Mouse (Mus musculus): ENCODE data around the gene Proser2. TPM values are rescaled to one million over a fixed set of nuclear protein-coding genes. Genes with fewer than 3 reads are reported as not detected.
"Not testable (repeated sequence)": the region's sequence is repeated elsewhere in the genome, so short reads cannot be mapped to it uniquely, and the experiment has no call there.

The Proser2 gene
- polyA plus RNA-seq, 1 experiment, result 1.0 TPM

GRCm38 (mm10) chr2:6100755-6101154 is 29.3 kb downstream of the Proser2 start:
- H3ac ChIP-seq (ENCODE audit: control insufficient read depth, insufficient read length, low read depth), result no peak overlapping the region
- H3K79me2 ChIP-seq (ENCODE audit: control insufficient read depth, insufficient read depth), result no peaks in the 10 kb centered on the region
- no peak overlapping the region for H3K4me3 ChIP-seq (ENCODE audit: insufficient read depth, poor library complexity, severe bottlenecking)
- TF ChIP-seq CEBPB (IDR thresholded peaks at IDR 0.05; ENCODE audit: low read depth) (no peak), MAX (IDR thresholded peaks at IDR 0.05) (no peak), MYOG (IDR thresholded peaks at IDR 0.05; ENCODE audit: control insufficient read depth, extremely low read depth, insufficient read length) (no peak), USF1 (IDR thresholded peaks at IDR 0.05; ENCODE audit: low read depth) (no peak), FOSL1 (IDR thresholded peaks at IDR 0.05; ENCODE audit: insufficient read depth, low read length, poor library complexity, severe bottlenecking) (no peak), MYOD1 (IDR thresholded peaks at IDR 0.05; ENCODE audit: control insufficient read depth, insufficient read length, low read depth) (no peak), CTCF (IDR thresholded peaks at IDR 0.05; ENCODE audit: control insufficient read depth, insufficient read depth, insufficient read length) (no peak)
- H3K79me3 ChIP-seq (ENCODE audit: low read depth), result no peaks in the 10 kb centered on the region
- H3K27me3 ChIP-seq (ENCODE audit: control insufficient read depth, insufficient read depth, insufficient read length), result no peaks in the 10 kb centered on the region
- no peaks in the 10 kb centered on the region for H3K36me3 ChIP-seq (ENCODE audit: control insufficient read depth, insufficient read depth)

GRCm38 (mm10) chr2:6100027-6100749 is 29.8 kb downstream of the Proser2 start:
- Histone ChIP-seq H3K79me2 (ENCODE audit: control insufficient read depth, insufficient read depth) (no peaks in the 10 kb centered on the region), H3K27me3 (ENCODE audit: control insufficient read depth, insufficient read depth, insufficient read length) (no peaks in the 10 kb centered on the region), H3ac (ENCODE audit: control insufficient read depth, insufficient read length, low read depth) (no peak overlapping the region), H3K4me3 (ENCODE audit: insufficient read depth, poor library complexity, severe bottlenecking) (no peak overlapping the region), H3K36me3 (ENCODE audit: control insufficient read depth, insufficient read depth) (no peaks in the 10 kb centered on the region), H3K79me3 (ENCODE audit: low read depth) (no peaks in the 10 kb centered on the region)
- TF ChIP-seq MYOD1 (IDR thresholded peaks at IDR 0.05; ENCODE audit: control insufficient read depth, insufficient read length, low read depth) (no peak), USF1 (IDR thresholded peaks at IDR 0.05; ENCODE audit: low read depth) (no peak), CTCF (IDR thresholded peaks at IDR 0.05; ENCODE audit: control insufficient read depth, insufficient read depth, insufficient read length) (no peak), MYOG (IDR thresholded peaks at IDR 0.05; ENCODE audit: control insufficient read depth, extremely low read depth, insufficient read length) (no peak), CEBPB (IDR thresholded peaks at IDR 0.05; ENCODE audit: low read depth) (no peak), MAX (IDR thresholded peaks at IDR 0.05) (no peak), FOSL1 (IDR thresholded peaks at IDR 0.05; ENCODE audit: insufficient read depth, low read length, poor library complexity, severe bottlenecking) (no peak)

GRCm38 (mm10) chr2:6099443-6099842 is 30.6 kb downstream of the Proser2 start:
- Histone ChIP-seq H3K27me3 (ENCODE audit: control insufficient read depth, insufficient read depth, insufficient read length) (no peaks in the 10 kb centered on the region), H3K4me3 (ENCODE audit: insufficient read depth, poor library complexity, severe bottlenecking) (no peak overlapping the region), H3K79me3 (ENCODE audit: low read depth) (no peaks in the 10 kb centered on the region), H3K36me3 (ENCODE audit: control insufficient read depth, insufficient read depth) (no peaks in the 10 kb centered on the region), H3K79me2 (ENCODE audit: control insufficient read depth, insufficient read depth) (no peaks in the 10 kb centered on the region), H3ac (ENCODE audit: control insufficient read depth, insufficient read length, low read depth) (no peak overlapping the region)
- TF ChIP-seq MYOG (IDR thresholded peaks at IDR 0.05; ENCODE audit: control insufficient read depth, extremely low read depth, insufficient read length), result no peak

GRCm38 (mm10) chr2:6098924-6099323 is 31.1 kb downstream of the Proser2 start:
- H3ac ChIP-seq (ENCODE audit: control insufficient read depth, insufficient read length, low read depth), result no peak overlapping the region
- H3K79me2 ChIP-seq (ENCODE audit: control insufficient read depth, insufficient read depth), result no peaks in the 10 kb centered on the region
- H3K4me3 ChIP-seq (ENCODE audit: insufficient read depth, poor library complexity, severe bottlenecking), result no peak overlapping the region
- no peaks in the 10 kb centered on the region for H3K27me3 ChIP-seq (ENCODE audit: control insufficient read depth, insufficient read depth, insufficient read length)
- no peaks in the 10 kb centered on the region for H3K79me3 ChIP-seq (ENCODE audit: low read depth)
- TF ChIP-seq MYOD1 (IDR thresholded peaks at IDR 0.05; ENCODE audit: control insufficient read depth, insufficient read length, low read depth), result no peak
- no peak for TF ChIP-seq USF1 (IDR thresholded peaks at IDR 0.05; ENCODE audit: low read depth)
- TF ChIP-seq MYOG (IDR thresholded peaks at IDR 0.05; ENCODE audit: control insufficient read depth, extremely low read depth, insufficient read length), result no peak
- TF ChIP-seq CTCF (IDR thresholded peaks at IDR 0.05; ENCODE audit: control insufficient read depth, insufficient read depth, insufficient read length), result no peak
- no peak for TF ChIP-seq CEBPB (IDR thresholded peaks at IDR 0.05; ENCODE audit: low read depth)
- no peaks in the 10 kb centered on the region for H3K36me3 ChIP-seq (ENCODE audit: control insufficient read depth, insufficient read depth)

GRCm38 (mm10) chr2:6097113-6097716 is 32.8 kb downstream of the Proser2 start:
- TF ChIP-seq CEBPB (IDR thresholded peaks at IDR 0.05; ENCODE audit: low read depth), result no peak
- no peak for TF ChIP-seq USF1 (IDR thresholded peaks at IDR 0.05; ENCODE audit: low read depth)
- TF ChIP-seq MYOD1 (IDR thresholded peaks at IDR 0.05; ENCODE audit: control insufficient read depth, insufficient read length, low read depth), result peak; percentile 37
- no peaks in the 10 kb centered on the region for H3K79me3 ChIP-seq (ENCODE audit: low read depth)
- H3ac ChIP-seq (ENCODE audit: control insufficient read depth, insufficient read length, low read depth), result no peak overlapping the region
- no peaks in the 10 kb centered on the region for H3K36me3 ChIP-seq (ENCODE audit: control insufficient read depth, insufficient read depth)
- no peak overlapping the region for H3K4me3 ChIP-seq (ENCODE audit: insufficient read depth, poor library complexity, severe bottlenecking)
- H3K27me3 ChIP-seq (ENCODE audit: control insufficient read depth, insufficient read depth, insufficient read length), result no peaks in the 10 kb centered on the region
- no peaks in the 10 kb centered on the region for H3K79me2 ChIP-seq (ENCODE audit: control insufficient read depth, insufficient read depth)

GRCm38 (mm10) chr2:6089941-6090340 is 40.1 kb downstream of the Proser2 start:
- H3K36me3 ChIP-seq (ENCODE audit: control insufficient read depth, insufficient read depth); H3K79me2 ChIP-seq (ENCODE audit: control insufficient read depth, insufficient read depth); H3ac ChIP-seq (ENCODE audit: control insufficient read depth, insufficient read length, low read depth); H3K79me3 ChIP-seq (ENCODE audit: low read depth); H3K27me3 ChIP-seq (ENCODE audit: control insufficient read depth, insufficient read depth, insufficient read length); H3K4me3 ChIP-seq (ENCODE audit: insufficient read depth, poor library complexity, severe bottlenecking): not testable (repeated sequence)

Data from C2C12 (cell line).